Mouse (Mus musculus): Measurements from ENCODE around the gene Slc16a2. TPM values are rescaled to one million over a fixed set of nuclear protein-coding genes. Genes with fewer than 3 reads are reported as not detected.

The Slc16a2 gene
- 79.6 and 81.5 TPM in 2 replicates for polyA plus RNA-seq (2012; rRNA removed)

DNA sequence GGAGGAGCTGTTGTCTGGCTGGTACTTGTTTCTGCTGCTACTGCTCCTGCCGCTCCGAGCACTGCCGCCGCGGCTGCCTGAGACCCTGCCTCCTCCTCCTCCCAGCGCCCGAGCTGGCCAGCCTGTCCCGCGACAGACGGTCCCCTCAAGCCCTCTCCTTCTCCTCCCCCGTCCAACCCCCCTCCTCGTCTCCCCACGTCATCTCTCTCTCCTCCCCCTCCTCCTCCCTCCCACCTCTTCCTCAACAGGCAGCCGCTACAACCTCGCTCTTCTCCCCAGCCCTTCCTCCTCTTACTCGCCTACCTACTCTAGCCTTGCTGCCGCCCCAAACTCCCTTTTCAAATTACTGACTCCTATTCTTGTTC, at the start of gene Slc16a2:
Slc16a2 (minus strand) TSS at position 152 of the 365 bp plus-strand sequence.

Other genes starting within 250 kb of the Slc16a2 start
- gene Zcchc13, start 191.4 kb downstream of the Slc16a2 start, polyA plus RNA-seq (2012; rRNA removed) = not detected in 2 replicates
- gene Rlim, start 159.3 kb upstream of the Slc16a2 start, polyA plus RNA-seq (2012; rRNA removed) = 2.9 and 3.4 TPM in 2 replicates

Data from ovary, adult 2 months (tissue).